Mouse (Mus musculus): ENCODE data around the gene Lexm.

GRCm38 (mm10) chr4:106629374-106629773 is 12.3 kb upstream of the Lexm start:
- TF ChIP-seq CTCF (IDR thresholded peaks at IDR 0.05; ENCODE audit: extremely low read depth, insufficient read depth, low read length) (no peak), POLR2A (IDR thresholded peaks at IDR 0.05; ENCODE audit: extremely low read depth, insufficient read depth, low read length) (no peak)
